Mouse (Mus musculus) thymus, adult 2 months (tissue): ENCODE measurements around the gene Ece2. TPM values are rescaled to one million over a fixed set of nuclear protein-coding genes. Genes with fewer than 3 reads are reported as not detected.

Experiments
- DNase-seq: peaks from one replicate; pipeline ENCODE4 v3.0.0; 2021
- H3K27ac ChIP-seq: fragments of 200-500 bp; 2 replicates; pipeline ENCODE4 v1.5.1; 2012; ENCODE audit warnings: low read length, control low read depth; ENCODE audit not compliant: control insufficient read depth, insufficient read depth
- H3K27me3 ChIP-seq: fragments of 200-500 bp; 2 replicates; pipeline ENCODE4 v1.6.1; 2012; ENCODE audit warnings: mild to moderate bottlenecking, low read length, moderate library complexity, mixed read lengths; ENCODE audit not compliant: control insufficient read depth, insufficient read depth
- H3K36me3 ChIP-seq: fragments of 200-500 bp; 2 replicates; pipeline ENCODE4 v1.6.1; 2012; ENCODE audit warnings: mild to moderate bottlenecking, low read length, moderate library complexity; ENCODE audit not compliant: control insufficient read depth, insufficient read depth
- H3K4me1 ChIP-seq: fragments of 200-500 bp; replicated peaks from 2 replicates; pipeline ENCODE4 v1.6.1; 2012; ENCODE audit warnings: low read length; ENCODE audit not compliant: control insufficient read depth, insufficient read depth
- H3K4me3 ChIP-seq: fragments of 200-500 bp; 2 replicates; pipeline ENCODE4 v1.5.1; 2012; ENCODE audit warnings: mild to moderate bottlenecking, low read length, control low read depth, moderate library complexity; ENCODE audit not compliant: control insufficient read depth, insufficient read depth
- CTCF ChIP-seq: fragments of 200-500 bp; IDR thresholded peaks from 2 replicates; pipeline ENCODE4 v1.5.1; 2012; ENCODE audit warnings: mild to moderate bottlenecking, control low read depth, low read length, moderate library complexity, borderline replicate concordance; ENCODE audit not compliant: control insufficient read depth, poor library complexity, insufficient read depth; ENCODE audit errors: extremely low read depth
- POLR2A ChIP-seq: fragments of 200-500 bp; IDR thresholded peaks from 2 replicates; pipeline ENCODE4 v1.6.1; 2012; ENCODE audit warnings: mild to moderate bottlenecking, low read length, control low read depth, moderate library complexity; ENCODE audit not compliant: control insufficient read depth, poor library complexity, insufficient read depth; ENCODE audit errors: extremely low read depth
- WGBS: fragments of 180-500 bp; shearing (Covaris S2); methylation state at CpG from one replicate; pipeline ENCODE4 v1.1.7; 2018; 5-methylcytosine and 5-hydroxymethylcytosine counted together
- polyA plus RNA-seq: library from polyadenylated mRNA; depleted of rRNA; stranded (reverse); fragments of >200 nt; gene quantifications from 2 replicates; pipeline ENCODE4 v1.2.3, GENCODE M21; 2012

The Ece2 gene
- polyA plus RNA-seq, 1 experiment = 0.42 TPM

DNA sequence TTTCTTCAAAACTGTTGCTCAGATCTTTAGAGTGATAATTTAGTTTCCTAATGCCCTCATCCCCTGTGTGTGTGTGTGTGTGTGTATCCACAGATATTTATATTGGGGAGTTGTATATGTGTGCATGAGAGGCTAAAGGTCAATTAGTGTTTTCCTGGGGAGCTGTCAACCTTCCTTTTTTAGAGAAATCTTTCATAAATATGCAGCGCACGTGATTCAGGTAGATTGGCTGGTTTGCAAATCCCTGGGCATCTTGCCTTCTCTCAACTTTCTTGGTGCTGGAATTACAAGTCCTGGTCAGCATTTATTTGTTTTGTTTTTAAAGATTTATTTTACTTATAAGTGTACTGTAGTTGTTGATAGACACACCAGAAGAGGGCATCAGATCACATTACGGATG lies 40.7 kb downstream of the Ece2 start:
- no peak for TF ChIP-seq CTCF
- no peak for TF ChIP-seq POLR2A
- H3K4me1 ChIP-seq = peaks cover 16% of the 10 kb centered on the region
- no peak for DNase-seq
- H3K27me3 ChIP-seq = no peaks in the 10 kb centered on the region
- H3K4me3 ChIP-seq = no peak overlapping the region
- WGBS = 96% methylated on average over 3 of the region's 3 CpGs
- no peak overlapping the region for H3K27ac ChIP-seq
- H3K36me3 ChIP-seq = no peaks in the 10 kb centered on the region; the same call in 1 of the 2 replicates

DNA sequence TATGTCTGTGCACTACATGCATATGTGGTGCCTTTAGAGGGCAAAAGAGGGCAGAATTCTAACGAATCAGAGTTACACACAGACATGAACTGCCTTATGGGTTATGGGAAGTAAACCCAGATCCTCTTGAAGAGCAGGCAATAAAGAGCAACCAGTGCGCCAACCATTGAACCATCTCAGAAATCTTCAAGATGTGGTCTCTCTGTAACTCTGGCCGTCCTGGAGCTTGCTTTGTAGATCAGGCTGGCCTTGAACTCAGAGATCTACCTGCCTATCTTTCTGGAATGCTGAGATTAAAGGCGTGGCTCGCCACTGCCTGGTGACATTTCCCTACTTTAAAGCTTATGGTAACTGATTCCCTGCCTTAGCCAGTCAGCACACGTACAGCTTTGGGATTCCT lies 42.3 kb downstream of the Ece2 start:
- DNase-seq = no peak
- H3K4me1 ChIP-seq = peaks cover 16% of the 10 kb centered on the region
- TF ChIP-seq CTCF (no peak), POLR2A (no peak)
- WGBS = 22% methylated on average over 6 of the region's 6 CpGs
- H3K4me3 ChIP-seq = no peak overlapping the region
- H3K27me3 ChIP-seq = no peaks in the 10 kb centered on the region
- peaks cover 11% of the 10 kb centered on the region; the same call in 1 of the 2 replicates for H3K36me3 ChIP-seq
- no peak overlapping the region for H3K27ac ChIP-seq

DNA sequence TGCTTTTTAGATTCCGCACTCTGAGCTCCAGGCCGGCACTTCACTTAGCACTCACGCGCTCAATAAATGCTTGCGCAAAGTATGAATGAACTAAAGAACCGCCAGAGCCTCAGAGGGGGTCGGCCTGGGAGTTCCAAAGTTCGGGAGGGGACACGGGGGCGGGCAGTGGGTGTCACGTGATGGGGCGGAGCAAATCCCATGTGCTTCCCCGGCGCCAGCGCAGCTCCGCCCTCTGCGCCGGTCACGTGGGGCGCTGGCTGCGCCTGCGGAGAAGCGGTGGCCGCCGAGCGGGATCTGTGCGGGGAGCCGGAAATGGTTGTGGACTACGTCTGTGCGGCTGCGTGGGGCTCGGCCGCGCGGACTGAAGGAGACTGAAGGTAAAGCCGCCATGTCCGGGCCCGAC lies 42.9 kb downstream of the Ece2 start:
- H3K4me1 ChIP-seq = peaks cover 16% of the 10 kb centered on the region
- peak; percentile 96 for DNase-seq
- under 1% methylated on average over 38 of the region's 38 CpGs for WGBS
- H3K27me3 ChIP-seq = no peaks in the 10 kb centered on the region
- H3K36me3 ChIP-seq = peaks cover 17% of the 10 kb centered on the region
- TF ChIP-seq CTCF = 0 out of 2 replicates have a peak, but pooled peaks have one; percentile 29
- TF ChIP-seq POLR2A = peak; percentile 66; the same call in 1 of the 2 replicates
- peak overlapping the region; percentile 97 for H3K4me3 ChIP-seq
- H3K27ac ChIP-seq = no peak overlapping the region

- H3K27me3 ChIP-seq = no peaks in the 10 kb centered on the region
- peaks cover 16% of the 10 kb centered on the region for H3K4me1 ChIP-seq
- under 1% methylated on average over 65 of the region's 78 CpGs for WGBS
- peaks cover 23% of the 10 kb centered on the region for H3K36me3 ChIP-seq
- peak; percentile 56 for DNase-seq
- H3K4me3 ChIP-seq = peak overlapping the region; percentile 97
- TF ChIP-seq POLR2A (no peak), CTCF (no peak)
- H3K27ac ChIP-seq = no peak overlapping the region; the same call in 1 of the 2 replicates
Observed at GRCm38 (mm10) chr16:20672965-20673705, 43.5 kb downstream of the Ece2 start.

DNA sequence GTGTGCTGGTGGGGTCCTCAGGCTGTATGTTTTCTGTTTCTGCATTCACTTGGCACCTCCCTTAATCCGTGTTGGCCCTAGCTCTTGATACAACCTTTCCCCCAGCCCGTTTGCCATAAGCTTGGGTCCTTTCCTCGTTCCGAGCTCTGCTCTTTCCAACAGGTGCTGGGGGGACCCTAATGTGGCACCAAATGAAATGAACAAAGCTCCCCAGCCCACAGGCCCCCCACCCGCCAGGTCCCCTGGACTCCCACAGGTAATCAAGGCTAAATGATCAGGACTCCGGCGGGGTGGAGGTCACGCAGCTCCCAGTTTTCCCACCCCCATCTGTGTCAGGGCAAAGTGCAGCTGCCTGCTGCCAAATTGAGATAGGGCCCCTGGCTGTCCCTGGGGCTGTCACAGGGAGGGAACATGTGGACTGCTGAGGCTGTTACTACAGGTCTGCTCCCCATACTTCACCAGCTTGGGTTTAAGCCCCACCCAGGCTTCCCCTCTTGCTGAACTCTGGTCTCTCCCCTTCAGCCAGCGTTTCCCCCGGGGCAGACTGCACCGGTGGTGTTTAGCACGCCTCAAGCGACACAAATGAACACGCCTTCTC lies 44.2 kb downstream of the Ece2 start:
- WGBS = 2% methylated on average over 14 of the region's 14 CpGs
- peak overlapping the region; percentile 97 for H3K4me3 ChIP-seq
- peaks cover 30% of the 10 kb centered on the region for H3K36me3 ChIP-seq
- TF ChIP-seq CTCF = 0 out of 2 replicates have a peak, but pooled peaks have one; percentile 22
- TF ChIP-seq POLR2A = no peak
- no peaks in the 10 kb centered on the region for H3K27me3 ChIP-seq
- H3K4me1 ChIP-seq = peaks cover 16% of the 10 kb centered on the region
- DNase-seq = peak; percentile 31
- H3K27ac ChIP-seq = no peak overlapping the region; the same call in 1 of the 2 replicates

- H3K36me3 ChIP-seq = peaks cover 44% of the 10 kb centered on the region
- H3K4me1 ChIP-seq = peaks cover 16% of the 10 kb centered on the region
Observed at GRCm38 (mm10) chr16:20675213-20675612, 45.6 kb downstream of the Ece2 start.

More at GRCm38 (mm10) chr16:20675213-20675612, 45.6 kb downstream of the Ece2 start:
- Histone ChIP-seq H3K27ac (no peak overlapping the region), H3K27me3 (no peaks in the 10 kb centered on the region), H3K4me3 (no peak overlapping the region)
- no peak for DNase-seq
- no peak for TF ChIP-seq POLR2A
- no peak for TF ChIP-seq CTCF
- WGBS = 95% methylated on average over 6 of the region's 6 CpGs
